20 mouse cellular contexts compared by ENCODE assay signal in genomic region chr11:87728850-87729592, GRCm38 (mm10). TPM values are rescaled to one million over a fixed set of nuclear protein-coding genes. Genes with fewer than 3 reads are reported as not detected.
DNase-seq lines count a peak whose midpoint lies in the region; ATAC-seq and TF ChIP-seq lines count a peak whose summit lies in the region.
"Had no signal": no experiment of that assay in that cellular context is flagged by ENCODE, and none has a peak within 500 bp of the region (broad histone marks: within the 10 kb centered on the region; RNA-seq: fewer than 3 reads in every experiment).

No protein-coding gene starts in this region.

- DNase-seq in forebrain, embryonic 10.5 days (ENCODE audit: extremely low spot score, low spot score) = no peak
- no peak for DNase-seq in forebrain, postnatal 0 days
- no peak for DNase-seq in midbrain, embryonic 10.5 days (ENCODE audit: low spot score)
- no peak for DNase-seq in embryonic facial prominence, embryonic 11.5 days (ENCODE audit: low spot score)
- no peak for DNase-seq in gastrocnemius, adult 18-20 months (ENCODE audit: low spot score)
- DNase-seq: B cell, adult 2 months; kidney, adult 18-20 months; kidney, postnatal 10 days; right cerebral cortex, adult 18-20 months; thymus, adult 18-20 months had no signal

- TF ChIP-seq CTCF in forebrain, postnatal 0 days (IDR thresholded peaks at IDR 0.05; ENCODE audit: low read depth) = no peak

- H3K36me3 ChIP-seq in forebrain, embryonic 10.5 days (replicated peaks) = no peaks in the 10 kb centered on the region
- no peaks in the 10 kb centered on the region for H3K36me3 ChIP-seq in forebrain, postnatal 0 days (ENCODE audit: insufficient read depth)
- no peaks in the 10 kb centered on the region for H3K36me3 ChIP-seq in midbrain, embryonic 10.5 days
- H3K36me3 ChIP-seq in midbrain, embryonic 15.5 days (replicated peaks) = no peaks in the 10 kb centered on the region
- H3K36me3 ChIP-seq in embryonic facial prominence, embryonic 11.5 days (replicated peaks; ENCODE audit: control insufficient read depth, insufficient read depth, low read depth, low read length) = no peaks in the 10 kb centered on the region; the same call in 1 of the 2 replicates
- H3K36me3 ChIP-seq in liver, embryonic 16.5 days (ENCODE audit: control insufficient read depth, insufficient read depth) = peaks cover 4% of the 10 kb centered on the region
- H3K36me3 ChIP-seq: embryonic facial prominence, embryonic 12.5 days; forebrain, embryonic 12.5 days; limb, embryonic 13.5 days had no signal

- no peak overlapping the region for H3K4me3 ChIP-seq in forebrain, embryonic 10.5 days
- no peak overlapping the region for H3K4me3 ChIP-seq in forebrain, postnatal 0 days (ENCODE audit: low read depth, low read length)
- no peak overlapping the region for H3K4me3 ChIP-seq in midbrain, embryonic 10.5 days
- no peak overlapping the region for H3K4me3 ChIP-seq in midbrain, embryonic 15.5 days
- no peak overlapping the region for H3K4me3 ChIP-seq in embryonic facial prominence, embryonic 11.5 days (ENCODE audit: low read depth, low read length)
- peak overlapping the region; percentile 52 for H3K4me3 ChIP-seq in liver, embryonic 16.5 days (ENCODE audit: low read depth, low read length)
- H3K4me3 ChIP-seq: embryonic facial prominence, embryonic 12.5 days; forebrain, embryonic 12.5 days; layer of hippocampus, adult 2 months; left cerebral cortex, adult 2 months; limb, embryonic 13.5 days had no signal

- WGBS in forebrain, embryonic 10.5 days = 80% methylated on average over 18 of the region's 18 CpGs
- 80% methylated on average over 18 of the region's 18 CpGs for WGBS in forebrain, postnatal 0 days
- 80% methylated on average over 18 of the region's 18 CpGs for WGBS in midbrain, embryonic 10.5 days
- WGBS in midbrain, embryonic 15.5 days = 81% methylated on average over 18 of the region's 18 CpGs
- WGBS in embryonic facial prominence, embryonic 11.5 days = 67% methylated on average over 18 of the region's 18 CpGs
- 35% methylated on average over 18 of the region's 18 CpGs for WGBS in liver, embryonic 16.5 days (ENCODE audit: insufficient replicate concordance)

- H3K4me2 ChIP-seq in forebrain, postnatal 0 days (ENCODE audit: low read depth) = no peak overlapping the region
- H3K4me2 ChIP-seq in midbrain, embryonic 15.5 days = no peak overlapping the region
- no peak overlapping the region; the same call in 1 of the 2 replicates for H3K4me2 ChIP-seq in embryonic facial prominence, embryonic 11.5 days (ENCODE audit: low read depth, low read length)
- H3K4me2 ChIP-seq in liver, embryonic 16.5 days (ENCODE audit: low read depth, low read length) = peak overlapping the region; percentile 70
- H3K4me2 ChIP-seq: embryonic facial prominence, embryonic 12.5 days; forebrain, embryonic 12.5 days; hindbrain, embryonic 14.5 days; limb, embryonic 13.5 days had no signal

- H3K27ac ChIP-seq in forebrain, embryonic 10.5 days = peak overlapping the region; percentile 60; the same call in 1 of the 2 replicates
- no peak overlapping the region for H3K27ac ChIP-seq in forebrain, postnatal 0 days (ENCODE audit: low read depth, low read length)
- peak overlapping the region; percentile 19; the same call in 1 of the 2 replicates for H3K27ac ChIP-seq in midbrain, embryonic 10.5 days (replicated peaks)
- no peak overlapping the region for H3K27ac ChIP-seq in midbrain, embryonic 15.5 days
- peak overlapping the region; percentile 28; the same call in 1 of the 2 replicates for H3K27ac ChIP-seq in embryonic facial prominence, embryonic 11.5 days (replicated peaks; ENCODE audit: low read depth, low read length)
- H3K27ac ChIP-seq in liver, embryonic 16.5 days (ENCODE audit: low read length) = peak overlapping the region; percentile 93
- H3K27ac ChIP-seq: embryonic facial prominence, embryonic 12.5 days; forebrain, embryonic 12.5 days; hindbrain, embryonic 14.5 days; layer of hippocampus, adult 2 months; left cerebral cortex, adult 2 months; limb, embryonic 13.5 days had no signal

- H3K9ac ChIP-seq in forebrain, postnatal 0 days = no peak overlapping the region
- H3K9ac ChIP-seq in midbrain, embryonic 15.5 days = no peak overlapping the region
- H3K9ac ChIP-seq in embryonic facial prominence, embryonic 11.5 days (replicated peaks; ENCODE audit: low read length) = no peak overlapping the region
- H3K9ac ChIP-seq in liver, embryonic 16.5 days (ENCODE audit: low read depth, low read length) = peak overlapping the region; percentile 71
- H3K9ac ChIP-seq: embryonic facial prominence, embryonic 12.5 days; forebrain, embryonic 12.5 days; hindbrain, embryonic 14.5 days; limb, embryonic 13.5 days had no signal

- peaks cover 48% of the 10 kb centered on the region for H3K4me1 ChIP-seq in forebrain, embryonic 10.5 days
- no peaks in the 10 kb centered on the region for H3K4me1 ChIP-seq in forebrain, postnatal 0 days (ENCODE audit: insufficient read depth)
- peaks cover 39% of the 10 kb centered on the region for H3K4me1 ChIP-seq in midbrain, embryonic 10.5 days
- peaks cover 15% of the 10 kb centered on the region for H3K4me1 ChIP-seq in midbrain, embryonic 15.5 days
- H3K4me1 ChIP-seq in embryonic facial prominence, embryonic 11.5 days (ENCODE audit: control insufficient read depth, insufficient read depth, low read length) = peaks cover 3% of the 10 kb centered on the region
- peaks cover 91% of the 10 kb centered on the region for H3K4me1 ChIP-seq in liver, embryonic 16.5 days (ENCODE audit: control insufficient read depth, low read depth, low read length)

- ATAC-seq in forebrain, postnatal 0 days = no peak
- no peak for ATAC-seq in midbrain, embryonic 15.5 days (replicated peaks)
- no peak for ATAC-seq in embryonic facial prominence, embryonic 11.5 days (replicated peaks; ENCODE audit: insufficient number of reproducible peaks, low FRiP score, low TSS enrichment, low read depth)
- 0 out of 2 replicates have a peak, but pooled peaks have one; percentile 10 for ATAC-seq in liver, embryonic 16.5 days (ENCODE audit: low read depth)
- ATAC-seq: Patski had no signal

- no peaks in the 10 kb centered on the region for H3K9me3 ChIP-seq in forebrain, embryonic 10.5 days
- H3K9me3 ChIP-seq in forebrain, postnatal 0 days (ENCODE audit: low read length) = no peaks in the 10 kb centered on the region
- no peaks in the 10 kb centered on the region for H3K9me3 ChIP-seq in midbrain, embryonic 10.5 days (replicated peaks)
- H3K9me3 ChIP-seq in midbrain, embryonic 15.5 days = no peaks in the 10 kb centered on the region
- no peaks in the 10 kb centered on the region for H3K9me3 ChIP-seq in embryonic facial prominence, embryonic 11.5 days (replicated peaks; ENCODE audit: control insufficient read depth, low read length)
- no peaks in the 10 kb centered on the region for H3K9me3 ChIP-seq in liver, embryonic 16.5 days (replicated peaks; ENCODE audit: control insufficient read depth, low read length)
- H3K9me3 ChIP-seq: embryonic facial prominence, embryonic 12.5 days; forebrain, embryonic 12.5 days; limb, embryonic 13.5 days had no signal

- H3K27me3 ChIP-seq in forebrain, embryonic 10.5 days (ENCODE audit: poor library complexity, severe bottlenecking) = peaks cover 13% of the 10 kb centered on the region
- H3K27me3 ChIP-seq in forebrain, postnatal 0 days (ENCODE audit: insufficient read depth, low read length) = no peaks in the 10 kb centered on the region; the same call in 1 of the 2 replicates
- peaks cover 12% of the 10 kb centered on the region; the same call in 1 of the 2 replicates for H3K27me3 ChIP-seq in midbrain, embryonic 10.5 days (ENCODE audit: low read depth, poor library complexity, severe bottlenecking)
- no peaks in the 10 kb centered on the region for H3K27me3 ChIP-seq in midbrain, embryonic 15.5 days (replicated peaks)
- no peaks in the 10 kb centered on the region for H3K27me3 ChIP-seq in embryonic facial prominence, embryonic 11.5 days (ENCODE audit: control insufficient read depth, insufficient read depth, low read length)
- H3K27me3 ChIP-seq in liver, embryonic 16.5 days (ENCODE audit: control insufficient read depth, insufficient read depth, low read depth, low read length) = no peaks in the 10 kb centered on the region
- H3K27me3 ChIP-seq: embryonic facial prominence, embryonic 12.5 days; limb, embryonic 13.5 days; Patski had no signal

RNA-seq across cellular contexts. Expression of gene Supt4a, which starts 8.3 kb away (rescaled TPM):
- 153 and 160 TPM in 2 replicates for polyA plus RNA-seq in forebrain, embryonic 10.5 days (2016; fragmentation: Nextera tagmentation; extraction: Ambion mirVana)
- 64.9 and 78.5 TPM in 2 replicates for total RNA-seq in forebrain, postnatal 0 days (2014; rRNA removed)
- 141 and 159 TPM in 2 replicates for polyA plus RNA-seq in forebrain, postnatal 0 days (2015; fragmentation: Nextera tagmentation; extraction: Ambion mirVana)
- 157 and 171 TPM in 2 replicates for polyA plus RNA-seq in midbrain, embryonic 10.5 days (2016; fragmentation: Nextera tagmentation; extraction: Ambion mirVana)
- 136 and 137 TPM in 2 replicates for polyA plus RNA-seq in midbrain, embryonic 15.5 days (2015; fragmentation: Nextera tagmentation; extraction: Ambion mirVana)
- 174 and 180 TPM in 2 replicates for polyA plus RNA-seq in embryonic facial prominence, embryonic 11.5 days (2014; fragmentation: Nextera tagmentation; extraction: Ambion mirVana)
- 180 and 196 TPM in 2 replicates for polyA plus RNA-seq in liver, embryonic 16.5 days (2015; fragmentation: Nextera tagmentation; extraction: Ambion mirVana)
- 10 to 100 TPM; 33.5 to 36.3 TPM for total RNA-seq in gastrocnemius, adult 18-20 months (2021)

RNA-seq across cellular contexts. Expression of gene Tspoap1, which starts 31.3 kb away (rescaled TPM):
- 11.0 and 11.1 TPM in 2 replicates for polyA plus RNA-seq in forebrain, embryonic 10.5 days (2016; fragmentation: Nextera tagmentation; extraction: Ambion mirVana)
- total RNA-seq in forebrain, postnatal 0 days (2014; rRNA removed) = 119 and 199 TPM in 2 replicates
- polyA plus RNA-seq in forebrain, postnatal 0 days (2015; fragmentation: Nextera tagmentation; extraction: Ambion mirVana) = 10.5 and 20.1 TPM in 2 replicates
- 8.2 and 14.7 TPM in 2 replicates for polyA plus RNA-seq in midbrain, embryonic 10.5 days (2016; fragmentation: Nextera tagmentation; extraction: Ambion mirVana)
- 65.8 and 72.5 TPM in 2 replicates for polyA plus RNA-seq in midbrain, embryonic 15.5 days (2015; fragmentation: Nextera tagmentation; extraction: Ambion mirVana)
- 1.5 and 3.5 TPM in 2 replicates for polyA plus RNA-seq in embryonic facial prominence, embryonic 11.5 days (2014; fragmentation: Nextera tagmentation; extraction: Ambion mirVana)
- polyA plus RNA-seq in liver, embryonic 16.5 days (2015; fragmentation: Nextera tagmentation; extraction: Ambion mirVana) = 1.7 and 2.7 TPM in 2 replicates
- total RNA-seq in gastrocnemius, adult 18-20 months (2021) = not detected
- polyA plus RNA-seq: heart, postnatal 0 days had no signal

Comparison
In these comparisons a context has a peak if more than half of its experiments do, and no peak if none do; other contexts are left out.
1. H3K27ac ChIP-seq: peak in forebrain, embryonic 10.5 days (single experiment), midbrain, embryonic 10.5 days (single experiment), embryonic facial prominence, embryonic 11.5 days (single experiment) and liver, embryonic 16.5 days (single experiment); none in forebrain, postnatal 0 days (single experiment) and midbrain, embryonic 15.5 days (single experiment).